Mouse (Mus musculus) embryonic facial prominence, embryonic 11.5 days (tissue): ENCODE measurements around the gene Psmb5. TPM values are rescaled to one million over a fixed set of nuclear protein-coding genes. Genes with fewer than 3 reads are reported as not detected.

ENCODE experiments used
- ATAC-seq: fragments of 200-750 bp; cut with Nextera tagmentation; replicated peaks from 2 replicates; pipeline ENCODE4 v1.8.0; 2017; ENCODE audit warnings: low read depth; ENCODE audit not compliant: insufficient number of reproducible peaks, low FRiP score, low TSS enrichment
- DNase-seq: peaks from one replicate; pipeline ENCODE4 v3.0.0-alpha.2; 2015; ENCODE audit warnings: low spot score
- H3K27ac ChIP-seq: fragments of 300-500 bp; sonication (generic); replicated peaks from 2 replicates; pipeline ENCODE4 v1.5.1; 2014; ENCODE audit warnings: mild to moderate bottlenecking, low read depth, low read length, control low read depth
- H3K27me3 ChIP-seq: fragments of 300-500 bp; sonication (generic); 2 replicates; pipeline ENCODE4 v1.6.1; 2014; ENCODE audit warnings: mild to moderate bottlenecking, low read length, moderate library complexity, mixed read lengths; ENCODE audit not compliant: control insufficient read depth, insufficient read depth
- H3K36me3 ChIP-seq: fragments of 300-500 bp; sonication (generic); replicated peaks from 2 replicates; pipeline ENCODE4 v1.6.1; 2014; ENCODE audit warnings: low read depth, mild to moderate bottlenecking, low read length, moderate library complexity, mixed read lengths; ENCODE audit not compliant: control insufficient read depth, insufficient read depth
- H3K4me1 ChIP-seq: fragments of 300-500 bp; sonication (generic); 2 replicates; pipeline ENCODE4 v1.6.1; 2014; ENCODE audit warnings: low read length, mixed read lengths; ENCODE audit not compliant: control insufficient read depth, insufficient read depth
- H3K4me2 ChIP-seq: fragments of 300-500 bp; sonication (generic); 2 replicates; pipeline ENCODE4 v1.6.1; 2014; ENCODE audit warnings: low read depth, mild to moderate bottlenecking, control low read depth, low read length, moderate library complexity
- H3K4me3 ChIP-seq: fragments of 300-500 bp; sonication (generic); 2 replicates; pipeline ENCODE4 v1.5.1; 2014; ENCODE audit warnings: low read depth, low read length, control low read depth
- H3K9ac ChIP-seq: fragments of 300-500 bp; sonication (generic); replicated peaks from 2 replicates; pipeline ENCODE4 v1.6.1; 2014; ENCODE audit warnings: mild to moderate bottlenecking, control low read depth, low read length
- H3K9me3 ChIP-seq: fragments of 300-500 bp; sonication (generic); replicated peaks from 2 replicates; pipeline ENCODE4 v1.6.1; 2016; ENCODE audit warnings: mild to moderate bottlenecking, low read length, inconsistent platforms, mixed read lengths; ENCODE audit not compliant: control insufficient read depth
- WGBS: fragments of 180-500 bp; shearing (Covaris S2); extraction: QIAGEN DNeasy Blood & Tissue Kit; methylation state at CpG from one replicate; pipeline ENCODE4 v1.1.7; 2014; 5-methylcytosine and 5-hydroxymethylcytosine counted together
- microRNA counts: library from miRNA; unstranded; fragments of <30 nt; microRNA quantifications from one replicate; lab custom pipeline; 2016
- microRNA-seq: library from miRNA; unstranded; fragments of <30 nt; microRNA quantifications from one replicate; pipeline ENCODE4, GENCODE M21; 2016; ENCODE audit warnings: borderline number of aligned reads
- polyA plus RNA-seq: library from polyadenylated mRNA; unstranded; fragments of >200 nt; fragmentation: Nextera tagmentation; extraction: Ambion mirVana; gene quantifications from 2 replicates; pipeline ENCODE4 v1.2.1, GENCODE M21; 2014

The Psmb5 gene
- polyA plus RNA-seq, 1 experiment from 2014 or later, result 404 TPM

DNA sequence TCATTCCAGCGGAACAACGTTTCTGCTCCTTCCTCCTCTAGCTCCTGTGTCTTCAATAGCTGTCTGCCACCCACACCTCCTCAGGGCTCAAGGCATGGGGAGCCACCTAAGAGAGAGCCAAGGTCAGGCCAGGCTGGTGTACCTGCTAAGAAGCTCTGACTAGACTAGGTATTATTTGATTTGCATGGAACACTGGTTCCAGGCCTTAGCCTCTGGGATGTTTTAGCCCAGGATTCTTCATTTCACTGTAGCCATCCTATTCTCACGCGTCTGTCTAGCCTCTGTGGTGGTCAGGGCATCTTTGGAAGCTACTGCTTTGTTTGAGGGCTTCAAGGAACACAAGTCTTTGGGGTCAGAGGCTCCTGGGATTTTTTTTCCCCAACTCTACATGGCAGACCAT lies 45.7 kb downstream of the Psmb5 start:
- no peak for ATAC-seq
- H3K4me3 ChIP-seq, result no peak overlapping the region
- 59% methylated on average over 4 of the region's 4 CpGs for WGBS
- peaks cover 16% of the 10 kb centered on the region for H3K4me1 ChIP-seq
- H3K9me3 ChIP-seq, result no peaks in the 10 kb centered on the region
- no peak overlapping the region; the same call in 1 of the 2 replicates for H3K27ac ChIP-seq
- H3K9ac ChIP-seq, result no peak overlapping the region
- peaks cover 13% of the 10 kb centered on the region for H3K36me3 ChIP-seq
- DNase-seq, result no peak
- no peak overlapping the region for H3K4me2 ChIP-seq
- H3K27me3 ChIP-seq, result no peaks in the 10 kb centered on the region

DNA sequence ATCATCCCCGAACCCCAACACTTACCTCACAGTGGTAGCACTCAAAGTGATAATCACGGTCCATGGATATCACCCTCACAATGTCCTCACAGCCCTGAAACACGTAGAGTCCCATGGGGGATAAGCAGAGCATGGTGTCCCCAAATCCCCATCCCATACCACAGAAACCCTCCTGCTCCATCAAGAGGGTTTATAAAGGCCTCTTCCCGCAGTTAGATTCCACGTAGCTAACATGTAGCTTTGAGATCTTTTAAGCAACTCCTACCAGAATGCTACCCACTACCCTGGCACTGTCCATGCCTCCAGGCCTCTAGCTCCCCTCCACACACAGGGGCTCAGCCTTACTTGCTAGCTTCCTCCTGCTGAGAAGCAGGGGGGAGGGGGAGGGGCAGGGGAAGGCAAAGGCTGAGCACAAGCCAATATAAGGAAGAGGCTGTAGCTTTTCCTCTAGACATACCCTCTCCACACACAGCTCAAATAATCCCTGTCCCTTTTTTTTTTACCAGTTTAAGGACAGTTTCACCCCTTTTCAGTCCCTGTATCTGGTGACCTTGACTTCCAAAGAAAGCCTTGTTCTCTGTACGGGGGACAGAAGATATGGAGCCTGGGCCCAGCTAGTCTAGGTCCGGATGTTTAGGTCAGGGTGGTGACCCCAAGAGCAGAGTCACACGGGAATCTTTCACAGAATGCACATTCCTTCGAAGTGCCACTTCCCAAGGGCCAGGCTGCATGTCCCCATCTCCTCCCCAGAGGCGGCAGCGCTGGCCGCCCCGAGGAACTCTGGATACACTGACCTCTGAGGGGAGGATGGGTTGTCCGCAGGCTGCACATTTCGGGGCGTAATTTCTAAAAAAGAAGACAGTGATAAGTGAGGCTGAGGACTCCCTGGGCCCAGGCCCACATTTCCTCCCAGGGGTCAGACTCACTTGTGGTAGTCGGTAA lies 48.1 kb downstream of the Psmb5 start:
- Histone ChIP-seq H3K27ac (no peak overlapping the region), H3K4me2 (peak overlapping the region; percentile 10; the same call in 1 of the 2 replicates), H3K9me3 (no peaks in the 10 kb centered on the region), H3K9ac (no peak overlapping the region), H3K4me3 (no peak overlapping the region), H3K36me3 (peaks cover 13% of the 10 kb centered on the region), H3K27me3 (no peaks in the 10 kb centered on the region), H3K4me1 (peaks cover 16% of the 10 kb centered on the region)
- 46% methylated on average over 17 of the region's 17 CpGs for WGBS
- DNase-seq, result no peak
- no peak; the same call in 1 of the 2 replicates for ATAC-seq

DNA sequence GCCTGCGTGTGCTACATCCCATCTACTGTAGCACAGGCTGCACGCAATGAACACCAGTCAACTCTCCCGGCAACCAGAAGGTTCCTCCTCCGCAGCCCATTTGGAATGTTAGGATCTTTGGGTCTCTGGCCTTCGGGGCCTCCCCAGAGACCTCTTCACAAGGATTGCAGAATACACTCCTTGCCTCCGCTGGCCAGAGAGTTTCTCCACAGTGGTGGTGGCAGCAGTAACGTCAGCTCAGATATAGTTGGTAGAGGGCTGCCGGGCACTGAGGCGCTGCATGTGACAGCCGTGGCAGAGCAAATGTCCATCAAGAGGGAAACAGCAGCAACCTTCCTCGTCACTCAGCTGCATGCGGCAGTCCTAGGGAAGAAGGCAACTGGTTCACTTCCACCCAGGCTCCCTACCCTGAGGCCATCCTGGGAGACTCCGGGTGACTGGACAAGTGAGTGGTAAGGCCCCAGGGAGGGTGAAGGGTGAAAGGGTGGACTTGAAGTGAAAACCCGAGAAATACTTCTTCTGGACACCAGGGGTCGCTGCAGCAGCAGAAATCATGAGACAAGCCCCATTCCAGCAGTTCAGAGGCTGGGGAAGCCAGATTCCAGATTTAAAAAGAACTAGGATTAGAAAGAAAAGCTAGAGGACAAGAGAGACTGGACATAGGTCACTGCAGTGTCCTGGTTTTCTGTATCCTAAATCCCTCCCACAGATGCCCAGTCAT lies 49.0 kb downstream of the Psmb5 start:
- no peaks in the 10 kb centered on the region for H3K9me3 ChIP-seq
- DNase-seq (peak; percentile 83), ATAC-seq (no peak)
- no peak overlapping the region for H3K27ac ChIP-seq
- no peak overlapping the region for H3K9ac ChIP-seq
- H3K4me1 ChIP-seq, result peaks cover 9% of the 10 kb centered on the region
- H3K36me3 ChIP-seq, result peaks cover 13% of the 10 kb centered on the region
- no peak overlapping the region for H3K4me3 ChIP-seq
- WGBS, result 73% methylated on average over 15 of the region's 15 CpGs
- H3K27me3 ChIP-seq, result no peaks in the 10 kb centered on the region
- no peak overlapping the region for H3K4me2 ChIP-seq

MicroRNAs encoded within 50 kb of the gene (microRNA counts, 519-probe panel; counts per million panel counts)
- microRNA mmu-miR-686 (lab: Ali Mortazavi, UCI), result not detected

Small RNAs within 50 kb of the gene (microRNA-seq; reads per million reads assigned to microRNA genes)
- gene Mir686 (not detected), gene Mir6948 (not detected)

Other genes with a start within 250 kb of the Psmb5 start
- gene Slc7a7, start 200.2 kb downstream of the Psmb5 start, polyA plus RNA-seq, result 2.9 and 4.6 TPM in 2 replicates
- gene Mrpl52, start 191.1 kb downstream of the Psmb5 start, polyA plus RNA-seq, result 214 and 235 TPM in 2 replicates
- gene Mmp14, start 186.4 kb downstream of the Psmb5 start, polyA plus RNA-seq, result 91.1 and 93.2 TPM in 2 replicates
- gene Lrp10, start 153.9 kb downstream of the Psmb5 start, polyA plus RNA-seq, result 13.9 and 16.2 TPM in 2 replicates
- 6.5 and 8.0 TPM in 2 replicates for gene Rem2, start 141.9 kb downstream of the Psmb5 start, polyA plus RNA-seq
- 118 and 121 TPM in 2 replicates for gene Prmt5, start 100.5 kb downstream of the Psmb5 start, polyA plus RNA-seq
- 43.4 and 50.2 TPM in 2 replicates for gene Haus4, start 63.4 kb downstream of the Psmb5 start, polyA plus RNA-seq
- gene Ajuba, start 40.5 kb downstream of the Psmb5 start, polyA plus RNA-seq, result 28.4 and 31.5 TPM in 2 replicates
- gene 4931414P19Rik, start 12.0 kb downstream of the Psmb5 start, polyA plus RNA-seq, result 5.1 and 7.7 TPM in 2 replicates
- gene Psmb11, start 3.4 kb upstream of the Psmb5 start, polyA plus RNA-seq, result not detected in 2 replicates
- not detected in 2 replicates for gene Gm17606, start 22.9 kb upstream of the Psmb5 start, polyA plus RNA-seq
- 6.2 and 6.3 TPM in 2 replicates for gene Cdh24, start 23.3 kb upstream of the Psmb5 start, polyA plus RNA-seq
- gene 1700123O20Rik, start 68.2 kb upstream of the Psmb5 start, polyA plus RNA-seq, result 109 and 110 TPM in 2 replicates
- 122 and 141 TPM in 2 replicates for gene Acin1, start 68.9 kb upstream of the Psmb5 start, polyA plus RNA-seq
- 0.11 and 0.17 TPM in 2 replicates for gene Gm29776, start 80.8 kb upstream of the Psmb5 start, polyA plus RNA-seq
- 0.17 TPM in 2 replicates for gene Cebpe, start 94.2 kb upstream of the Psmb5 start, polyA plus RNA-seq
- gene Slc7a8, start 163.9 kb upstream of the Psmb5 start, polyA plus RNA-seq, result 2.5 and 5.3 TPM in 2 replicates
- not detected in 2 replicates for gene Rnf212b, start 196.1 kb upstream of the Psmb5 start, polyA plus RNA-seq